Mouse (Mus musculus): ENCODE results near the gene Olfr1377. TPM values are rescaled to one million over a fixed set of nuclear protein-coding genes. Genes with fewer than 3 reads are reported as not detected.

Gene Olfr1377
- not detected in 2 replicates for polyA plus RNA-seq (2016; fragmentation: Nextera tagmentation; extraction: Ambion mirVana)

- Histone ChIP-seq H3K4me1 (no peaks in the 10 kb centered on the region), H3K27ac (no peak within 1 kb of the TSS), H3K27me3 (no peaks in the 10 kb centered on the region), H3K4me2 (replicated peaks) (no peak within 1 kb of the TSS), H3K9ac (no peak within 1 kb of the TSS), H3K9me3 (replicated peaks) (no peaks in the 10 kb centered on the region), H3K36me3 (no peaks in the 10 kb centered on the region), H3K4me3 (no peak within 1 kb of the TSS)
- no peak for ATAC-seq (ENCODE audit: low FRiP score)
- 66% methylated on average over 5 of the region's 5 CpGs for WGBS
These were observed at the start of gene Olfr1377 for GRCm38 (mm10) chr11:50981667-50982066. Olfr1377 (plus strand) TSS chr11:50981967.

- Histone ChIP-seq H3K4me3 (no peak overlapping the region), H3K9me3 (replicated peaks) (no peaks in the 10 kb centered on the region), H3K36me3 (no peaks in the 10 kb centered on the region), H3K4me1 (peaks cover 6% of the 10 kb centered on the region), H3K4me2 (replicated peaks) (peak overlapping the region; percentile 80), H3K27ac (no peak overlapping the region), H3K9ac (no peak overlapping the region), H3K27me3 (no peaks in the 10 kb centered on the region)
- WGBS = 79% methylated on average over 1 of the region's 1 CpGs
- peak; percentile 69 for ATAC-seq (ENCODE audit: low FRiP score)
These were observed 49.7 kb upstream of the Olfr1377 start for GRCm38 (mm10) chr11:50932040-50932439.

GRCm38 (mm10) chr11:50938435-50938834, 43.3 kb upstream of the Olfr1377 start:
- Histone ChIP-seq H3K9me3 (replicated peaks) (no peaks in the 10 kb centered on the region), H3K9ac (no peak overlapping the region), H3K4me1 (no peaks in the 10 kb centered on the region), H3K27me3 (no peaks in the 10 kb centered on the region), H3K27ac (no peak overlapping the region), H3K4me3 (no peak overlapping the region), H3K4me2 (replicated peaks) (no peak overlapping the region), H3K36me3 (no peaks in the 10 kb centered on the region)
- no peak for ATAC-seq (ENCODE audit: low FRiP score)
- 83% methylated on average over 8 of the region's 8 CpGs for WGBS

GRCm38 (mm10) chr11:50939621-50940366, 42.0 kb upstream of the Olfr1377 start:
- no peak overlapping the region for H3K4me3 ChIP-seq
- no peaks in the 10 kb centered on the region for H3K36me3 ChIP-seq
- 41% methylated on average over 14 of the region's 14 CpGs for whole genome bisulfite sequencing
- H3K9me3 ChIP-seq (replicated peaks) = no peaks in the 10 kb centered on the region
- ATAC-seq (ENCODE audit: low FRiP score) = peak; percentile 56; the same call in 1 of the 2 replicates
- H3K4me1 ChIP-seq = no peaks in the 10 kb centered on the region
- no peak overlapping the region for H3K27ac ChIP-seq
- no peaks in the 10 kb centered on the region for H3K27me3 ChIP-seq
- H3K9ac ChIP-seq = no peak overlapping the region
- no peak overlapping the region for H3K4me2 ChIP-seq (replicated peaks)

GRCm38 (mm10) chr11:50942386-50942785, 39.4 kb upstream of the Olfr1377 start:
- no peaks in the 10 kb centered on the region for H3K27me3 ChIP-seq
- H3K9me3 ChIP-seq (replicated peaks) = no peaks in the 10 kb centered on the region
- H3K4me2 ChIP-seq (replicated peaks) = no peak overlapping the region
- no peaks in the 10 kb centered on the region for H3K4me1 ChIP-seq
- H3K4me3 ChIP-seq = no peak overlapping the region
- no peak overlapping the region for H3K9ac ChIP-seq
- 77% methylated on average over 12 of the region's 12 CpGs for WGBS
- no peak overlapping the region for H3K27ac ChIP-seq
- ATAC-seq (ENCODE audit: low FRiP score) = no peak
- H3K36me3 ChIP-seq = no peaks in the 10 kb centered on the region

GRCm38 (mm10) chr11:50943506-50943905, 38.3 kb upstream of the Olfr1377 start, which contains the start of gene 4933414I15Rik:
4933414I15Rik (minus strand) TSS chr11:50943765.
- Histone ChIP-seq H3K4me1 (no peaks in the 10 kb centered on the region), H3K9me3 (replicated peaks) (no peaks in the 10 kb centered on the region), H3K27ac (no peak within 1 kb of the TSS), H3K4me3 (no peak within 1 kb of the TSS), H3K27me3 (no peaks in the 10 kb centered on the region), H3K4me2 (replicated peaks) (no peak within 1 kb of the TSS), H3K36me3 (no peaks in the 10 kb centered on the region), H3K9ac (no peak within 1 kb of the TSS)
- ATAC-seq (ENCODE audit: low FRiP score) = no peak
- 84% methylated on average over 14 of the region's 14 CpGs for WGBS

DNA sequence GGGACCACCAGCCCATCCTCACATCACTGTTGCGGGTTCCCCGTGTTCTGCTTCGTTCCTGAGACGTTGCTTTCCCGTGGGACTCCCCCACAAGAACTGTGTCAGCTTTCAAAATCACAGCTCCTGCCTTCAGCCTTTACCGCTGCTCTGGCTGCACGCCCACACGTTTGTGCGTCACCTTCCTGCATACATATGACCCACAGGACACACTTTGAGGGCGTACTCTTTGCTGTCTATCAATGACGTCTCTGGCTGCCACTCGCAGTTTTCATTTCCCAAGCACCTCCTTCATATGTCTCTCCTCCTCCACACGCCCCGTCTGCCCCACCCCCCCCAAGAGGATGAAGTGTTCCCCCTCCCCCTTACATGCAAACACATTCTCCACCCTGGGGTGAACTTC, 29.5 kb upstream of the Olfr1377 start:
- Histone ChIP-seq H3K36me3 (no peaks in the 10 kb centered on the region), H3K9me3 (replicated peaks) (no peaks in the 10 kb centered on the region), H3K4me2 (replicated peaks) (no peak overlapping the region), H3K27me3 (no peaks in the 10 kb centered on the region), H3K27ac (no peak overlapping the region), H3K4me3 (no peak overlapping the region), H3K4me1 (no peaks in the 10 kb centered on the region), H3K9ac (no peak overlapping the region)
- 75% methylated on average over 14 of the region's 14 CpGs for WGBS
- no peak for ATAC-seq (ENCODE audit: low FRiP score)

DNA sequence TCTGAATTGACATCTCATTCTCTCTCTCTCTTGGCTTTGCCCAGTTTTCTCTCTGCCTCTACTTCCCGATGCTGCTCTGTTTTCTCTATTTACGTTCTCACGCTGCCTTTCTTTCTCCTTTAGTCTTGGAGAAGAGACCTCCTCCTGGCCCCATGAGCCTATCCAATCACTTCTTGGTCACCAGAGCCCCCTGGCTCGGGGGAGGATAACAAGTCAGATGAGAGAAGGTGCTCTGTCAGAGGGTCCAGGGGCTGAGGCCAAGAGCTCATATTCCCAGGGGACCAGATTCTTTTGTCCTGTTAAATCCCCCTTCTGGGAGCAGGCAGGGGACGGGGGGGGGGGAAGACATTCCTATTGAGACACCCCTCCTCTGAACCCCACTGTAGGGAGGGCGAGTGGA, 28.1 kb upstream of the Olfr1377 start, which contains the start of gene Prop1:
Gene Prop1 (minus strand): TSS at position 101 of the 400 bp plus-strand sequence.
- 69% methylated on average over 6 of the region's 6 CpGs for WGBS
- no peak within 1 kb of the TSS for H3K27ac ChIP-seq
- ATAC-seq (ENCODE audit: low FRiP score) = no peak
- no peaks in the 10 kb centered on the region for H3K36me3 ChIP-seq
- no peak within 1 kb of the TSS for H3K4me3 ChIP-seq
- no peak within 1 kb of the TSS for H3K9ac ChIP-seq
- no peaks in the 10 kb centered on the region for H3K9me3 ChIP-seq (replicated peaks)
- H3K4me2 ChIP-seq (replicated peaks) = no peak within 1 kb of the TSS
- no peaks in the 10 kb centered on the region for H3K27me3 ChIP-seq
- no peaks in the 10 kb centered on the region for H3K4me1 ChIP-seq

- ATAC-seq (ENCODE audit: low FRiP score) = no peak
- no peaks in the 10 kb centered on the region for H3K36me3 ChIP-seq
- WGBS = 98% methylated on average over 2 of the region's 2 CpGs
These were observed 16.9 kb upstream of the Olfr1377 start for GRCm38 (mm10) chr11:50964886-50965285.

GRCm38 (mm10) chr11:50966230-50966629, 15.5 kb upstream of the Olfr1377 start, which contains the start of gene Olfr1378:
Olfr1378 (plus strand) TSS chr11:50966530.
- H3K36me3 ChIP-seq = no peaks in the 10 kb centered on the region
- H3K4me3 ChIP-seq = no peak within 1 kb of the TSS
- H3K27me3 ChIP-seq = no peaks in the 10 kb centered on the region
- no peaks in the 10 kb centered on the region for H3K9me3 ChIP-seq (replicated peaks)
- ATAC-seq (ENCODE audit: low FRiP score) = no peak
- WGBS = 90% methylated on average over 11 of the region's 11 CpGs
- H3K27ac ChIP-seq = no peak within 1 kb of the TSS
- H3K4me1 ChIP-seq = no peaks in the 10 kb centered on the region
- no peak within 1 kb of the TSS for H3K4me2 ChIP-seq (replicated peaks)
- H3K9ac ChIP-seq = no peak within 1 kb of the TSS

More at GRCm38 (mm10) chr11:50964886-50965285, 16.9 kb upstream of the Olfr1377 start:
- H3K4me3 ChIP-seq = no peak overlapping the region
- no peaks in the 10 kb centered on the region for H3K9me3 ChIP-seq (replicated peaks)
- no peak overlapping the region for H3K27ac ChIP-seq
- H3K4me1 ChIP-seq = no peaks in the 10 kb centered on the region
- no peak overlapping the region for H3K4me2 ChIP-seq (replicated peaks)
- H3K9ac ChIP-seq = no peak overlapping the region
- no peaks in the 10 kb centered on the region for H3K27me3 ChIP-seq

- Histone ChIP-seq H3K36me3 (no peaks in the 10 kb centered on the region), H3K27ac (no peak overlapping the region), H3K4me2 (replicated peaks) (no peak overlapping the region), H3K4me1 (no peaks in the 10 kb centered on the region), H3K4me3 (no peak overlapping the region), H3K9ac (no peak overlapping the region), H3K27me3 (no peaks in the 10 kb centered on the region), H3K9me3 (replicated peaks) (no peaks in the 10 kb centered on the region)
- no peak for ATAC-seq (ENCODE audit: low FRiP score)
- 72% methylated on average over 4 of the region's 4 CpGs for WGBS
These were observed 4.6 kb upstream of the Olfr1377 start for GRCm38 (mm10) chr11:50977216-50977615.

- Histone ChIP-seq H3K36me3 (no peaks in the 10 kb centered on the region), H3K4me2 (replicated peaks) (no peak within 1 kb of the TSS), H3K4me3 (no peak within 1 kb of the TSS), H3K9me3 (replicated peaks) (no peaks in the 10 kb centered on the region), H3K27me3 (no peaks in the 10 kb centered on the region), H3K9ac (no peak within 1 kb of the TSS), H3K4me1 (no peaks in the 10 kb centered on the region), H3K27ac (no peak within 1 kb of the TSS)
- WGBS = 75% methylated on average over 5 of the region's 5 CpGs
- ATAC-seq (ENCODE audit: low FRiP score) = no peak
These were observed 21.5 kb downstream of the Olfr1377 start, which contains the start of gene Olfr51 for GRCm38 (mm10) chr11:51003296-51003695. Olfr51 (plus strand) TSS chr11:51003596.

DNA sequence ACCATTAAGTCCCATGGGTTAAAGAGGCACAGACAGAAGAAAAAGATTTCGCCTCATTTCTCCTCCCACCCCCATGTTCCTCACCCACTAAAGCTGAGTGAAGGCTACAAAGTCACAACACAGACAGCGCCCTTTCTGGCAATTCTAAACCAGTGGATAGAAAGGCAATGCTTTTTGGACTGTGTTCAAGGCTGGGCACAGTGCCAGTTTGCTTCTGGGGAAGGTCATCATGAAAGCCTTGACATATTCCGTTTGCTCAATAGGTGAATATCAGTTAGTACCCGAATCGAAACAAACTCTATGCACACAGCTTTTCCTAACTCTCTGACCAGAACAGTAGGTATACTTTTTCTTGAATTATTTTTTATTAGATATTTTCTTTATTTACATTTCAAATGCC, 30.1 kb downstream of the Olfr1377 start:
- no peak overlapping the region for H3K4me2 ChIP-seq (replicated peaks)
- no peak overlapping the region for H3K9ac ChIP-seq
- no peaks in the 10 kb centered on the region for H3K27me3 ChIP-seq
- no peak overlapping the region for H3K27ac ChIP-seq
- no peaks in the 10 kb centered on the region for H3K36me3 ChIP-seq
- no peak for ATAC-seq (ENCODE audit: low FRiP score)
- WGBS = 85% methylated on average over 5 of the region's 5 CpGs
- H3K4me3 ChIP-seq = no peak overlapping the region
- H3K4me1 ChIP-seq = no peaks in the 10 kb centered on the region
- H3K9me3 ChIP-seq (replicated peaks) = no peaks in the 10 kb centered on the region

Measured in hindbrain, embryonic 12.5 days (tissue).